Mouse (Mus musculus): ENCODE data around the gene Pfn3. TPM values are rescaled to one million over a fixed set of nuclear protein-coding genes. Genes with fewer than 3 reads are reported as not detected.
A peak's percentile ranks its signal among the peaks of the same experiment; 100 is the strongest.

The Pfn3 gene
- polyA plus RNA-seq (2015; fragmentation: Nextera tagmentation; extraction: Ambion mirVana), result 0.29 TPM in 1 of 2 replicates, not detected in the other

GRCm38 (mm10) chr13:55414743-55415380 lies at the start of gene Pfn3:
TSS of gene Pfn3 (minus strand) at chr13:55415232.
- Histone ChIP-seq H3K27ac (no peak within 1 kb of the TSS), H3K9me3 (no peaks in the 10 kb centered on the region), H3K4me1 (peaks cover 13% of the 10 kb centered on the region; the same call in 1 of the 2 replicates), H3K4me2 (replicated peaks) (peak within 1 kb of the TSS; percentile 78), H3K9ac (peak within 1 kb of the TSS; percentile 66), H3K36me3 (no peaks in the 10 kb centered on the region), H3K4me3 (peak within 1 kb of the TSS; percentile 43), H3K27me3 (peaks cover 55% of the 10 kb centered on the region)
- peak; percentile 49; the same call in 1 of the 2 replicates for ATAC-seq (ENCODE audit: low FRiP score, low read depth)
- whole genome bisulfite sequencing, result 11% methylated on average over 41 of the region's 41 CpGs

- WGBS, result under 1% methylated on average over 81 of the region's 84 CpGs
- Histone ChIP-seq H3K27ac (peak within 1 kb of the TSS; percentile 81), H3K4me3 (peak within 1 kb of the TSS; percentile 78), H3K4me1 (peaks cover 30% of the 10 kb centered on the region), H3K36me3 (peaks cover 29% of the 10 kb centered on the region), H3K27me3 (no peaks in the 10 kb centered on the region), H3K9me3 (no peaks in the 10 kb centered on the region), H3K9ac (peak within 1 kb of the TSS; percentile 84), H3K4me2 (replicated peaks) (peak within 1 kb of the TSS; percentile 91)
- peak; percentile 65 for ATAC-seq (ENCODE audit: low FRiP score, low read depth)
Measured at GRCm38 (mm10) chr13:55464027-55464884, 49.2 kb upstream of the Pfn3 start, which contains the start of gene Prr7. TSS of gene Prr7 (plus strand) at chr13:55464267.

- Histone ChIP-seq H3K27ac (peak overlapping the region; percentile 48; the same call in 1 of the 2 replicates), H3K9ac (peak overlapping the region; percentile 84), H3K9me3 (no peaks in the 10 kb centered on the region), H3K36me3 (peaks cover 37% of the 10 kb centered on the region), H3K4me3 (peak overlapping the region; percentile 78), H3K4me1 (peaks cover 30% of the 10 kb centered on the region), H3K4me2 (replicated peaks) (peak overlapping the region; percentile 91), H3K27me3 (no peaks in the 10 kb centered on the region)
- WGBS, result 7% methylated on average over 14 of the region's 14 CpGs
- ATAC-seq (ENCODE audit: low FRiP score, low read depth), result 0 out of 2 replicates have a peak, but pooled peaks have one; percentile 2
Measured at GRCm38 (mm10) chr13:55463399-55464026, 48.5 kb upstream of the Pfn3 start.

GRCm38 (mm10) chr13:55462965-55463364 lies 47.9 kb upstream of the Pfn3 start:
- no peak overlapping the region for H3K4me3 ChIP-seq
- 43% methylated on average over 2 of the region's 2 CpGs for WGBS
- H3K4me2 ChIP-seq (replicated peaks), result no peak overlapping the region
- peaks cover 42% of the 10 kb centered on the region for H3K36me3 ChIP-seq
- ATAC-seq (ENCODE audit: low FRiP score, low read depth), result no peak
- peaks cover 29% of the 10 kb centered on the region for H3K4me1 ChIP-seq
- H3K9me3 ChIP-seq, result no peaks in the 10 kb centered on the region
- no peaks in the 10 kb centered on the region for H3K27me3 ChIP-seq
- H3K27ac ChIP-seq, result no peak overlapping the region
- no peak overlapping the region for H3K9ac ChIP-seq

- H3K4me3 ChIP-seq, result no peak overlapping the region
- peaks cover 13% of the 10 kb centered on the region for H3K4me1 ChIP-seq
- ATAC-seq (ENCODE audit: low FRiP score, low read depth), result no peak
- H3K9me3 ChIP-seq, result no peaks in the 10 kb centered on the region
- H3K9ac ChIP-seq, result no peak overlapping the region
- WGBS, result 95% methylated on average over 16 of the region's 16 CpGs
- H3K27me3 ChIP-seq, result no peaks in the 10 kb centered on the region
- H3K27ac ChIP-seq, result no peak overlapping the region
- peaks cover 78% of the 10 kb centered on the region for H3K36me3 ChIP-seq
- H3K4me2 ChIP-seq (replicated peaks), result no peak overlapping the region
Measured at GRCm38 (mm10) chr13:55451785-55452549, 36.9 kb upstream of the Pfn3 start.

- Histone ChIP-seq H3K9me3 (no peaks in the 10 kb centered on the region), H3K27me3 (no peaks in the 10 kb centered on the region), H3K4me2 (replicated peaks) (no peak overlapping the region), H3K4me3 (no peak overlapping the region), H3K4me1 (peaks cover 20% of the 10 kb centered on the region), H3K9ac (no peak overlapping the region), H3K36me3 (peaks cover 73% of the 10 kb centered on the region), H3K27ac (no peak overlapping the region)
- WGBS, result 92% methylated on average over 10 of the region's 10 CpGs
- no peak for ATAC-seq (ENCODE audit: low FRiP score, low read depth)
Measured at GRCm38 (mm10) chr13:55451296-55451695, 36.3 kb upstream of the Pfn3 start.

- 94% methylated on average over 11 of the region's 11 CpGs for WGBS
- no peak overlapping the region for H3K27ac ChIP-seq
- no peak for ATAC-seq (ENCODE audit: low FRiP score, low read depth)
- no peaks in the 10 kb centered on the region for H3K27me3 ChIP-seq
- H3K9ac ChIP-seq, result no peak overlapping the region
- H3K36me3 ChIP-seq, result peaks cover 65% of the 10 kb centered on the region
- no peaks in the 10 kb centered on the region for H3K9me3 ChIP-seq
- H3K4me1 ChIP-seq, result peaks cover 25% of the 10 kb centered on the region
- no peak overlapping the region for H3K4me2 ChIP-seq (replicated peaks)
- H3K4me3 ChIP-seq, result no peak overlapping the region
Measured at GRCm38 (mm10) chr13:55450511-55450980, 35.5 kb upstream of the Pfn3 start.

GRCm38 (mm10) chr13:55449679-55450441 lies 34.8 kb upstream of the Pfn3 start:
- H3K4me1 ChIP-seq, result peaks cover 25% of the 10 kb centered on the region
- no peak overlapping the region for H3K4me3 ChIP-seq
- H3K36me3 ChIP-seq, result peaks cover 58% of the 10 kb centered on the region
- H3K27ac ChIP-seq, result no peak overlapping the region
- H3K4me2 ChIP-seq (replicated peaks), result no peak overlapping the region
- no peak overlapping the region for H3K9ac ChIP-seq
- no peak for ATAC-seq (ENCODE audit: low FRiP score, low read depth)
- no peaks in the 10 kb centered on the region for H3K27me3 ChIP-seq
- 90% methylated on average over 17 of the region's 17 CpGs for WGBS
- H3K9me3 ChIP-seq, result no peaks in the 10 kb centered on the region

- Histone ChIP-seq H3K27me3 (no peaks in the 10 kb centered on the region), H3K9ac (no peak overlapping the region), H3K27ac (no peak overlapping the region), H3K4me2 (replicated peaks) (no peak overlapping the region), H3K4me1 (peaks cover 25% of the 10 kb centered on the region), H3K36me3 (peaks cover 52% of the 10 kb centered on the region), H3K4me3 (no peak overlapping the region), H3K9me3 (no peaks in the 10 kb centered on the region)
- WGBS, result 88% methylated on average over 9 of the region's 9 CpGs
- ATAC-seq (ENCODE audit: low FRiP score, low read depth), result no peak
Measured at GRCm38 (mm10) chr13:55449205-55449604, 34.2 kb upstream of the Pfn3 start.

GRCm38 (mm10) chr13:55448131-55448530 lies 33.1 kb upstream of the Pfn3 start:
- no peak for ATAC-seq (ENCODE audit: low FRiP score, low read depth)
- Histone ChIP-seq H3K27me3 (no peaks in the 10 kb centered on the region), H3K9ac (no peak overlapping the region), H3K27ac (no peak overlapping the region), H3K4me3 (no peak overlapping the region), H3K4me1 (peaks cover 32% of the 10 kb centered on the region), H3K4me2 (replicated peaks) (no peak overlapping the region), H3K36me3 (peaks cover 41% of the 10 kb centered on the region), H3K9me3 (no peaks in the 10 kb centered on the region)
- 93% methylated on average over 5 of the region's 5 CpGs for WGBS

- Histone ChIP-seq H3K9me3 (no peaks in the 10 kb centered on the region), H3K27me3 (no peaks in the 10 kb centered on the region), H3K36me3 (peaks cover 35% of the 10 kb centered on the region), H3K4me2 (replicated peaks) (peak overlapping the region; percentile 86; the same call in 1 of the 2 replicates), H3K27ac (no peak overlapping the region), H3K9ac (peak overlapping the region; percentile 53; the same call in 1 of the 2 replicates), H3K4me3 (no peak overlapping the region), H3K4me1 (peaks cover 32% of the 10 kb centered on the region)
- WGBS, result 59% methylated on average over 3 of the region's 3 CpGs
- no peak for ATAC-seq (ENCODE audit: low FRiP score, low read depth)
Measured at GRCm38 (mm10) chr13:55447543-55447943, 32.5 kb upstream of the Pfn3 start.

All from limb, embryonic 13.5 days (tissue).